Mouse (Mus musculus): Measurements from ENCODE around the gene Cyp4f40. TPM values are rescaled to one million over a fixed set of nuclear protein-coding genes. Genes with fewer than 3 reads are reported as not detected.

Cyp4f40 gene
- total and polyA plus RNA-seq, 3 experiments = not detected

- H3K27me3 ChIP-seq (ENCODE audit: control insufficient read depth, insufficient read depth, low read length) = no peaks in the 10 kb centered on the region
- H3K36me3 ChIP-seq (ENCODE audit: control insufficient read depth, insufficient read depth, low read length) = no peaks in the 10 kb centered on the region
- no peak overlapping the region for H3K27ac ChIP-seq
- no peak overlapping the region for H3K4me3 ChIP-seq
- WGBS = 84% methylated on average over 4 of the region's 4 CpGs
- no peak overlapping the region for H3K9ac ChIP-seq (ENCODE audit: low read depth, low read length)
- H3K79me2 ChIP-seq (replicated peaks; ENCODE audit: control insufficient read depth, insufficient read depth, low read length) = no peaks in the 10 kb centered on the region
- TF ChIP-seq EP300 (IDR thresholded peaks at IDR 0.05; ENCODE audit: insufficient read depth, low read depth, low read length) = no peak
- TF ChIP-seq CTCF (IDR thresholded peaks at IDR 0.05) = no peak
- no peak for TF ChIP-seq POLR2A (IDR thresholded peaks at IDR 0.05; ENCODE audit: insufficient read depth, low read depth, low read length)
- intact Hi-C loops (cut with DNase I) = no loop called here
- H3K4me1 ChIP-seq (ENCODE audit: control insufficient read depth, insufficient read depth, low read length) = no peaks in the 10 kb centered on the region
- no peak for DNase-seq
Measured at GRCm38 (mm10) chr17:32653860-32654259, 4.8 kb upstream of the Cyp4f40 start.

- 51% methylated on average over 3 of the region's 3 CpGs for WGBS
- no peak overlapping the region for H3K27ac ChIP-seq
- intact Hi-C loops (cut with DNase I) = no loop called here
Measured at GRCm38 (mm10) chr17:32657041-32657440, 1.7 kb upstream of the Cyp4f40 start.

GRCm38 (mm10) chr17:32658246-32658645, 454 bp upstream of the Cyp4f40 start:
- Histone ChIP-seq H3K9ac (ENCODE audit: low read depth, low read length) (no peak overlapping the region), H3K79me2 (replicated peaks; ENCODE audit: control insufficient read depth, insufficient read depth, low read length) (no peaks in the 10 kb centered on the region), H3K27ac (no peak overlapping the region), H3K36me3 (ENCODE audit: control insufficient read depth, insufficient read depth, low read length) (no peaks in the 10 kb centered on the region), H3K4me3 (no peak overlapping the region), H3K27me3 (ENCODE audit: control insufficient read depth, insufficient read depth, low read length) (no peaks in the 10 kb centered on the region), H3K4me1 (ENCODE audit: control insufficient read depth, insufficient read depth, low read length) (no peaks in the 10 kb centered on the region)
- WGBS = 82% methylated on average over 1 of the region's 1 CpGs
- no peak for DNase-seq
- intact Hi-C loops (cut with DNase I) = no loop called here
- no peak for TF ChIP-seq POLR2A (IDR thresholded peaks at IDR 0.05; ENCODE audit: insufficient read depth, low read depth, low read length)

More at GRCm38 (mm10) chr17:32657041-32657440, 1.7 kb upstream of the Cyp4f40 start:
- no peaks in the 10 kb centered on the region for H3K36me3 ChIP-seq (ENCODE audit: control insufficient read depth, insufficient read depth, low read length)
- H3K27me3 ChIP-seq (ENCODE audit: control insufficient read depth, insufficient read depth, low read length) = no peaks in the 10 kb centered on the region
- no peaks in the 10 kb centered on the region for H3K79me2 ChIP-seq (replicated peaks; ENCODE audit: control insufficient read depth, insufficient read depth, low read length)
- no peak overlapping the region for H3K4me3 ChIP-seq
- no peaks in the 10 kb centered on the region for H3K4me1 ChIP-seq (ENCODE audit: control insufficient read depth, insufficient read depth, low read length)
- no peak for DNase-seq
- no peak overlapping the region for H3K9ac ChIP-seq (ENCODE audit: low read depth, low read length)
- TF ChIP-seq CTCF (IDR thresholded peaks at IDR 0.05) (no peak), POLR2A (IDR thresholded peaks at IDR 0.05; ENCODE audit: insufficient read depth, low read depth, low read length) (no peak), EP300 (IDR thresholded peaks at IDR 0.05; ENCODE audit: insufficient read depth, low read depth, low read length) (no peak)

GRCm38 (mm10) chr17:32673976-32674375, 15.3 kb downstream of the Cyp4f40 start:
- no peak for DNase-seq
- intact Hi-C loops (cut with DNase I) = no loop called here
- Histone ChIP-seq H3K27me3 (ENCODE audit: control insufficient read depth, insufficient read depth, low read length) (no peaks in the 10 kb centered on the region), H3K9ac (ENCODE audit: low read depth, low read length) (no peak overlapping the region), H3K4me3 (no peak overlapping the region), H3K4me1 (ENCODE audit: control insufficient read depth, insufficient read depth, low read length) (no peaks in the 10 kb centered on the region), H3K79me2 (replicated peaks; ENCODE audit: control insufficient read depth, insufficient read depth, low read length) (no peaks in the 10 kb centered on the region), H3K27ac (no peak overlapping the region), H3K36me3 (ENCODE audit: control insufficient read depth, insufficient read depth, low read length) (no peaks in the 10 kb centered on the region)
- TF ChIP-seq CTCF (IDR thresholded peaks at IDR 0.05) (no peak), POLR2A (IDR thresholded peaks at IDR 0.05; ENCODE audit: insufficient read depth, low read depth, low read length) (no peak), EP300 (IDR thresholded peaks at IDR 0.05; ENCODE audit: insufficient read depth, low read depth, low read length) (no peak)
- WGBS = 51% methylated on average over 7 of the region's 7 CpGs

- H3K4me3 ChIP-seq = no peak overlapping the region
- H3K27ac ChIP-seq = no peak overlapping the region
- intact Hi-C loops (cut with DNase I) = no loop called here
- TF ChIP-seq CTCF (IDR thresholded peaks at IDR 0.05) = no peak
- TF ChIP-seq EP300 (IDR thresholded peaks at IDR 0.05; ENCODE audit: insufficient read depth, low read depth, low read length) = no peak
- no peak for TF ChIP-seq POLR2A (IDR thresholded peaks at IDR 0.05; ENCODE audit: insufficient read depth, low read depth, low read length)
- H3K9ac ChIP-seq (ENCODE audit: low read depth, low read length) = no peak overlapping the region
- H3K4me1 ChIP-seq (ENCODE audit: control insufficient read depth, insufficient read depth, low read length) = no peaks in the 10 kb centered on the region
- no peaks in the 10 kb centered on the region for H3K79me2 ChIP-seq (replicated peaks; ENCODE audit: control insufficient read depth, insufficient read depth, low read length)
- H3K27me3 ChIP-seq (ENCODE audit: control insufficient read depth, insufficient read depth, low read length) = no peaks in the 10 kb centered on the region
- no peaks in the 10 kb centered on the region for H3K36me3 ChIP-seq (ENCODE audit: control insufficient read depth, insufficient read depth, low read length)
- no peak for DNase-seq
- WGBS = 34% methylated on average over 21 of the region's 21 CpGs
Measured at GRCm38 (mm10) chr17:32676040-32676635, 17.4 kb downstream of the Cyp4f40 start.

GRCm38 (mm10) chr17:32680404-32680803, 21.7 kb downstream of the Cyp4f40 start:
- Histone ChIP-seq H3K36me3 (ENCODE audit: control insufficient read depth, insufficient read depth, low read length) (no peaks in the 10 kb centered on the region), H3K27me3 (ENCODE audit: control insufficient read depth, insufficient read depth, low read length) (no peaks in the 10 kb centered on the region), H3K9ac (ENCODE audit: low read depth, low read length) (no peak overlapping the region), H3K27ac (no peak overlapping the region), H3K4me3 (no peak overlapping the region), H3K79me2 (replicated peaks; ENCODE audit: control insufficient read depth, insufficient read depth, low read length) (no peaks in the 10 kb centered on the region), H3K4me1 (ENCODE audit: control insufficient read depth, insufficient read depth, low read length) (no peaks in the 10 kb centered on the region)
- DNase-seq = no peak
- 12% methylated on average over 2 of the region's 2 CpGs for WGBS
- intact Hi-C loops (cut with DNase I) = loop anchor here (1.0 to 2.0 kb wide), 3 partner anchors 46 to 152 kb away; no protein-coding TSS in a partner anchor
- TF ChIP-seq EP300 (IDR thresholded peaks at IDR 0.05; ENCODE audit: insufficient read depth, low read depth, low read length) (no peak), CTCF (IDR thresholded peaks at IDR 0.05) (peak; percentile 88)

Data from heart, adult 2 months (tissue).